Mouse (Mus musculus) neutrophil, adult 59 days (primary cell): Measurements from ENCODE around the gene Jmjd4. TPM values are rescaled to one million over a fixed set of nuclear protein-coding genes. Genes with fewer than 3 reads are reported as not detected.

Source experiments
- total RNA-seq, 2 experiments: library from RNA; stranded (reverse); gene quantifications; 1 replicate in 1 of 2; 2 replicates in 1 of 2; pipeline ENCODE4 v1.2.4; 2023

The Jmjd4 gene
- 1 to 10 TPM; 1.4 to 2.1 TPM for total RNA-seq

DNA sequence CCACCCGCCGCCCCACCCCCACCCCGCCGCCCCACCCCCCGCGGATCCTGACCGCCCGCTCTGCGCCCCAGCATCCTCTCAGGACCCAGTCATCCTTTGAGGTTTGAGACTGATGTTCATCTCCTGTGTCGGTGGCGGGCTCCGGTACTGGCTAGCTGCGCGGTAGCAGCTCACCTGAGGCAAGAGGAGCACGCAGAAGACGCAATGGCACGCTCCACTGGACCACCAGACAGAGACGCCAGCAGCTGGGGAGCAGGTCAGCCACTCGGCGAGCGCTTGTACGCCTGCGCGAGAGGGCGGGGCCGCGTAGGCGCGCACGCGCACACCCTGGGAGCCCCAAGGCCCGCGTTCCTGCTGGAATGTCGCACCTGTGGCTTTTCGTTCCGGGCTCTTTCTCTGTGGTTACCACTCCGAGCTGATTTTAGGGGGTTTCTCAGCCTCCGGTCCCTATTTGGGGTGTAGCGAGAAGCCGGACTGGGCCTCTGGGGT, at the start of gene Jmjd4:
Jmjd4 (plus strand) TSS at position 305 of the 489 bp plus-strand sequence.

DNA sequence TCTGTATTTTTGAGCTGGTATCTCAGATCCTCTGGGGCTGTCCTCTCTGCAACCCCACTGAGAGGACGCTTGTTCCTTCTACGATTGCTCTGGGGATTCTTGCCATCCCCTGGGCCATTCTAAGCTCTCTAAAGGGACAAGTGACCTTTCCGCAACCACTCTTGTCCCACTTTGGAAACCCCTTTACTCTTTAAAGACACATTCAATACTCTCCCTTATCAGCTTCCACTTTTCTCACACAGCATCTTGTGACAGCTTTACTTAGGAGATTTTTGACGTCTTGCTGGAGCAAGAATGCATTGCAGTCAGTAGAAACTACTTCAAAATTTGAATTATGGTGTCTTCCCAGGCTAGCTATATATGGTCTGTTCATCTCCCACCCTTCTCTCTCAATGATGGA, 1.2 kb downstream of the Jmjd4 start, which contains the start of gene Snap47:
Snap47 (minus strand) TSS at position 101 of the 400 bp plus-strand sequence.

DNA sequence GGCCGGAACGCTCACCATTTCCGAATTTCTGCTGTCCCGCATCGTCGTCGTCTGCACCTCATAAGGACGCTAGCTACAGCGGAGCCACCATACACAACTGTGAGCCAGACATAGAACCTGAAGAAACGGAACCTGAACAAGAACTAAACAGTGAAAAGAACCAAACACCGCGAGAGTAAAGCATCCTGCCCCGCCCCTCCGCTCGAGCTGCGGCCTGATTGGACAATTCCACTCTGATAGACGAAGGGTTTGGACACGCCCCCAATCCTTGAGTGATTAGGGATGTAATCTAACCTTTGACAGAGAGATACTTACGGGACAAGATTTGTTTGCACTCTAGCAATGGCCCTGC, 22.5 kb downstream of the Jmjd4 start, which contains the start of gene Zfp867:
Zfp867 (minus strand) TSS at position 149 of the 352 bp plus-strand sequence.

Other genes with a start within 250 kb of the Jmjd4 start
- 10 to 100 TPM in 1 of 2 experiments, 1 to 10 TPM in 1; 9.3 to 13.5 TPM for gene Mrpl55, start 247.6 kb upstream of the Jmjd4 start, total RNA-seq
- gene 2310033P09Rik, start 241.7 kb upstream of the Jmjd4 start, total RNA-seq: 10 to 100 TPM; 14.8 to 16.9 TPM
- gene Arf1, start 221.8 kb upstream of the Jmjd4 start, total RNA-seq: 100 to 1,000 TPM; 309 to 327 TPM
- gene Wnt3a, start 159.3 kb upstream of the Jmjd4 start, total RNA-seq: not detected
- gene Wnt9a, start 143.1 kb upstream of the Jmjd4 start, total RNA-seq: not detected
- gene Prss38, start 74.4 kb upstream of the Jmjd4 start, total RNA-seq: not detected
- 1 to 10 TPM; 3.1 to 3.4 TPM for gene Snap47, start 1.1 kb downstream of the Jmjd4 start, total RNA-seq
- gene Zfp867, start 22.4 kb downstream of the Jmjd4 start, total RNA-seq: under 1 TPM; 0.35 to 0.47 TPM
- 10 to 100 TPM in 1 of 2 experiments, 1 to 10 TPM in 1; 8.5 to 12.0 TPM for gene Zkscan17, start 76.7 kb downstream of the Jmjd4 start, total RNA-seq
- 100 to 1,000 TPM; 302 to 343 TPM for gene Nlrp3, start 91.5 kb downstream of the Jmjd4 start, total RNA-seq
- not detected for gene Olfr222, start 126.2 kb downstream of the Jmjd4 start, total RNA-seq
- not detected for gene Olfr223, start 143.2 kb downstream of the Jmjd4 start, total RNA-seq
- 10 to 100 TPM; 47.2 to 49.8 TPM for gene Mprip, start 211.3 kb downstream of the Jmjd4 start, total RNA-seq